Mouse (Mus musculus) frontal cortex, postnatal 10 days (tissue): ENCODE results near the gene Bcl2l11.
"Not testable (repeated sequence)": the region's sequence is repeated elsewhere in the genome, so short reads cannot be mapped to it uniquely, and the experiment has no call there.

Experiments
- DNase-seq, 2 experiments: peaks; one replicate each; pipeline ENCODE4 v3.0.0; 2022; ENCODE audit warnings: low spot score in 2 of 2, mixed read lengths in 1 of 2

The Bcl2l11 gene

GRCm38 (mm10) chr2:128174604-128175342 lies 48.9 kb downstream of the Bcl2l11 start:
- DNase-seq = no peak

DNA sequence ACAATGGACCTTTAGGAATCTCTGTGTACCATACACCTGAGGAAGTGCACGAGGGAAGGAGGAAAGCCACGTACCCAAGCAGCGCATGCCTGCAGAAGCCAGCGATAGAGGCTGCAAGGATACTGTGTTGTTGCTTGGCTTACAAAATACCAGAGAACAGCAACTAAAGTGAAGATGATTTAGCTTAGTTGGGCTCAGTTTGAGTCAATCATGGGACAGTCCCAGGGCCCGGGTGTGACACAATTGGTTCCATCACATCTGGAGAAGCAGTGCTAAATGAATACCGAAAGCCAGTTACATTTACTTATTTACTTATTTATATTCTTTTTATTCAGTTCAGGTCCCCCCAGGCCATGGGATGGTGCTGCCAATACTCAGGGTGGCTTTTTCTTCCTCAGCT lies 49.8 kb downstream of the Bcl2l11 start:
- DNase-seq = no peak

DNA sequence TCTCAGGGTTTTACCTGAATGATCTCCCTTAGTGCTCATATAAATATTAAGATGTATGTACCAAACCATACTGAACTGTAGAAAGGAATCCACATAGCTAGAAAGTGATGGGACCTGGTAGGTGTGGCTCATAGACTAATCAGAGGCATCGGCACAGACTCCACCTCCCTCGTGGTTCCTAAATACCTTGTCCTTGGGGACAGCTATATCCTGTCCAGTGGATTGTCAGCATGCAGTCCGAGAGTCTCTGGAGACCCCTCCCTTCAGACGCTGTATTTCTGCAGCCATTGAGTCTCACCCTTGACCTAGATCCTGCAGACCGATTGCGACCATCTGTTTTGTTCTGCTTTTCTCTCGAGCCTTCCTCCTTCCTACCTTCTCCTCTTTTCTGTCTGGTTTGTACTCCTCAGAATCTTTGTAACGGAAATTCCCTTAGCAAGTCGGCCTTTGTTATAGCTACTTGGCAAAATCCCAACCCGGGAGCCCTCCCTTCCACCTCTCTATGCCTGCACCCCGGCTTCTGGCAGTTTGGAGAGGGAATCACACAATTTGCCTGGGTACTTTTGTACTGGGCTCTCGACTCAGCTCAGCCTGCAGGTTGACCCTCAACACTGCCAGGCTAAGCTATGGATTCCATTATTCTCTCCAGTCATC lies 50.7 kb downstream of the Bcl2l11 start:
- no peak for DNase-seq

GRCm38 (mm10) chr2:128177241-128177661 lies 51.4 kb downstream of the Bcl2l11 start:
- DNase-seq = no peak

- DNase-seq = no peak
Measured at GRCm38 (mm10) chr2:128179126-128179807, 53.4 kb downstream of the Bcl2l11 start.

DNA sequence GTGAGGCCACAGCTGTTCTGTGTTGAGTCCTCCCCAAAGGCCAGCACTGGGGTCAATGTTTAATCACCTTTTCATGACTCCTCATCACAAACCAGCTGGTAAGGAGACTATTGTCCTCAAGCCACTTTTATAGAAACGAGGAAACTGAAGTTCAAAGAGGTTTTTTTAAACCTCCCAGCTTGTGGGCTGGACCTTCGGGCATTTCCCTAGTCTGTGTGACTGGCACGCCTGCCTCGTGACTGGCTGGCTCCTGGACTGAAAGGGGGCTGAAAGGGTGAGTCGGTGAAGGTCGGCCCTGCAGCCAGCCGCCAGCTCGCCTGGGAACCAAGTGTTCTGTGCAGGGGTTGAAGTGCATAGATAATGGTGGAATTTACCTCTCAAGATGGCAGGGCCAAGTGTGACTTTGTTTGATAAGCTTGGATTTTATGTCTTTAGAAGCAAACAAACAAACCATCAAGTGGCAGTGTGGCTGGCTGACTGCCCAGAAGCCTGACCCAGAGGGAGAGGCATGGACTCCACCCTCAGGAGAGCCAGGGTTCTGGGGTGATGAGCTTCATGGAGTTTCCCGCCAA lies 54.1 kb downstream of the Bcl2l11 start:
- DNase-seq = no peak

DNA sequence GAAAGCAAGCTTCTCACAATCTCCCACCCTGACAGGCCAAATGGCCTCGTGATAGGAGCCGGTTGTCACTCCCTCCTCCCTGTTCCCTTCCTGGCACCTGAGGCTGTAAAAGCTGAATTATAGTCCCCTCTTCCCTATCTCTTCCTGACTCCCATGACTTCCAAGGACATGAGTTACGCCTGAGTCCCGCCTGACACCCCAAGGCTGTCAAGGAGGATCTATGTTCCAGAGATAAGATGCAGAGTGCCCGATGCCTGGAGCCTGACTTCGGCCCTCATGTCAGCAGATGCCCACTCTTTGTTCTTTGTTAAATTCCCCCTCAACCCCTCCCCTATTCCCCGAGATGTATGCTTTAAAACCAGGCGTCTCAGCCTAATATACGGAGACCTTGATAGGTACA lies 56.3 kb downstream of the Bcl2l11 start:
- DNase-seq = not testable (repeated sequence)

DNA sequence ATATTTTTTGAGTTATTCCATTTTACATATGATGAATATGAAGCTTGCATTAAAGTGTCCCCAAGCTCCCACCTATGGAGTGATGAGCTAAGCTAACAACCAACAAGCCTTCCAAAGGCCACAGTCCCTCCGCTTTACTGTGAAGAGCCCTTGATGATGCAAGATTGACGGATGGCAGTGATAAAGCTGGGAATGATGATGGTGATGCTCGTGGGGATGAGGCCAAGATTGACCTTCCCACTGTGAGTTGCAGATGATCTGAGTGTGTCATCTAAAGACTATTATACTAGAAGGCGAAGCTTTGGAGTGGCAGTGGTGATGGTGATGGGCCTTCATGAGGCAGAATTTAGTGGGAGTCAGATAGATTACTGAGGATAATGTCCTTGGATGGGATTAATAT lies 56.9 kb downstream of the Bcl2l11 start:
- no peak for DNase-seq

GRCm38 (mm10) chr2:128183762-128184161 lies 57.9 kb downstream of the Bcl2l11 start:
- no peak for DNase-seq

DNA sequence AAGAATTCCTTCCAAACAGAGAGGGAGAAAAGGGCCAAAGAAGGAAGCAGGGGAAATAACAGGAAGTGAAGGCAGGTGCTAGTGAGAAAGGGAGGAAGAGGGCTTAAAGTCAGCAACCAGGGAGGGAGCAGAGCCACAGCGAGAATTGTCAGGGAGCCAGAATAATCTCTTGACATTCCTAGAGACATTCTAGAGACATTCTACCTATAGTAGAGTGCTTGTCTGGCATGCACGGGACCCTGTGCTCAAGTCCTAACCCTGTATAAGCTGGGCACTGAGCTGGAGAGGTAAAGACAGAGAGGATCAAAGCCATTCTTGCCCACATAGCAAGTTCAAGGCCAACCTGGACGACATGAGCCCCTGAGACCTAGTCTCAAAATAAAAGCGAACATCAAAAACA lies 60.1 kb downstream of the Bcl2l11 start:
- no peak for DNase-seq

DNA sequence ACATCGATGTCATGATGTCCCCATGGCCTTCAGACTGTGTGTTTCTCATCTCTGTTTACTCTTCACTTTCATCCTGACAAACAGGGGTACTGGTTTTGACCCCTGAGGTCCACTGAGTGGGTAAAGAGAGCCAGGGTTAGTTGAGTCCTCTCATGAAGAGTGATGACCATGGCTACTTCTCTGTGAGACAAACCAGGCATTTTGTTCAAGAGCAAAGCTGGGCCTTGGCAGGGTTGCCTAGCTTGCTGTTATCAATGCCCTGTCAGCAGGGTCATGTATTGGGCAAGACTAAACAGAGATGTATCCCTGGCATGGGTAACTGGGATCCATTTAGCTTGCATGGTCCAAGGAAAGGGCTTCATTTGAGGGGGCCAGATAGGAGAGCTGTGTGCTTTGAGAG lies 61.4 kb downstream of the Bcl2l11 start:
- no peak for DNase-seq

DNA sequence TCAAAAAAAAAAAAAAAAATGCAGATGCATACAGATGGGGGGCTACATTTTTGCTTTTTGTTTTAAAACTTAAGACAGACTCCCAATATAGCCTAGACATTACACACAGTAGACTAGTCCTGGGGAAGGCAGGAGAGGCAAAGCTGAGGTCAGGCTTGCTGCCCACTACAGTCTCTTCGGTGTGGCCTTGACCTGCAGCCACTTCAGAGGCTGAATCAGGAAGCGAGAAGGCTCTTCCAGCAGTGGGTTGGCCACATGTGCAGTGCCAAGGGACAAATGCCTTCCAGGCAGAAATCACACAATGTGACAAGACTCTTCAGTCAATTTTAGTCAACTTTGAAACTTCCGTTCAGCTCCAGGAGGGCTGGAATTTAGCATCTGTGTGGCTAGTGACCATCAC lies 62.6 kb downstream of the Bcl2l11 start:
- DNase-seq = no peak

- no peak for DNase-seq
Measured at GRCm38 (mm10) chr2:128189691-128190090, 63.9 kb downstream of the Bcl2l11 start.

DNA sequence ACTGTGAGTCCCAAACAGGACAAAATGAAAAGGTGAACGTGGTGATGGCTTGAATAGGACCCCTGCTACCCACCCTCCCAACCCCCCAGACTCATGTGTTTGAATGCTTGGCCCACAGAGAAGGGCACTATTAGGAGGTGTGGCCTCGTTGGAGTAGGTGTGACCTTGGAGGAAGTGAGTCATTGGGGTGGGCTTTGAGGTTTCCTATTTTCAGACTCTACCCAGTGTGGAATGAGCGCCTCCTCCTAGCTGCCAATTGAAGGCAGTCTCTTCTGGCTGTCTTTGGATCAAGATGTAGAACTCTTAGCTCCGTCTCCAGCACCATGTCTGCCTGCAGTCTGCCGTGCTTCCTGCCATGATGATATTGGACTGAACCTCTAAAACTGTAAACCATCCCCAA lies 64.4 kb downstream of the Bcl2l11 start:
- no peak for DNase-seq

DNA sequence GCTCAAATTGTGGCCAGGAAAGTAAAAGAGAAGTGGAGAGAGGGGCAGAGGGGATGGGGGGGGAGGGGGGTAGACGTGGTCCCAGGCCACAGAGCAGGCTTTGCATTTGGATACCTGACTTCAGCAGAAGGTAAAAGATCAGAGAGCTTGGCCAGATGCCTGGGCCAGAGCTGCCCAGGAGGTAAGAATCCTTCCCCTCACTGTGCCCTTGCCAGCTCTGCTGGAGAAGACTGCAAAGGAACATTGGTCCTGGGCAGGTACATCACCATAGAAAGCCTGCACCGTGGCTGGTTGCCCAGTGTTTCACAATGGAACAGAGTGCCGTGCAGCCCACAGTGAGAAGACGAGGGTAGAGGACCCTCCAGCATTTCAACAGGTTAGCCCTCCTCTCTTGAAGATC lies 67.6 kb downstream of the Bcl2l11 start:
- no peak for DNase-seq

DNA sequence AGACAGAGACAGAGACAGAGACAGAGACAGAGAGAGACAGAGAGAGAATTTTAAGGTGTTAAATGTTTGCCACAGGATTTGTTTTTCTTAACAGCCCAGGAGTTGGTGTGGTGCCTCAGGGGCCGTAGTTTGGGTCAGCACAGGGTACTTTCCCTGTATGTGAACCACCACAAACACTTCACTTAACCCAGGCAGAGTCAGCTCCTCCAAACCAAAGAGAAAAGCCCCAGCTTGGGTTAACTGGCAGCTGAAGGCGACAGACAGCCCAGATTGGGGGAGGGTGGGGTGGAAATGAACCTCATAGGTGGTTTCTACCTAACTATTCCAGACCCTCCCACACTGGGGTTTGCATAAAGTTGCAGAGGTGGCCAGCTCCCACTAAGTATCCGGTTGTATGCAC lies 71.5 kb downstream of the Bcl2l11 start:
- no peak for DNase-seq

GRCm38 (mm10) chr2:128203147-128203546 lies 77.3 kb downstream of the Bcl2l11 start:
- no peak for DNase-seq

- DNase-seq = no peak
Measured at GRCm38 (mm10) chr2:128203749-128204405, 78.0 kb downstream of the Bcl2l11 start.

DNA sequence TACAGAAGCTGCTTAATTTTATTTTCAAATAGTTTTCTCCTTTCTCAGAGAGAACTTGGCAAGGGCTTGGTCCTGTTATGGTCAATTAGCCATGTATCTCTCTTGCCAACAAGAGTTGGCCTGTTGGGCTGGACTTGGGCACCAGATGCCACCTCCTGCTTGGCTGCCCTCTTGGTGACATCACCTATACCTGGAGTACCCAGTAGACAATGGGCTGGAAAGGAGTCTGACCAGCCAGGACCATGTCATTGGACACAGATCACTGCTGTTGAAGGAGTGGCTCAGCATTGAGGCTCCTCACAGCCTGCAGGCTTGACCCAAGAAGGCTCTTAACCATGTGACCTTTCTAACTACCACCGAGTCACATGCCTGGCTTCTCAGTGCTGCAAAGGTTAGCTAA lies 82.7 kb downstream of the Bcl2l11 start:
- no peak for DNase-seq

DNA sequence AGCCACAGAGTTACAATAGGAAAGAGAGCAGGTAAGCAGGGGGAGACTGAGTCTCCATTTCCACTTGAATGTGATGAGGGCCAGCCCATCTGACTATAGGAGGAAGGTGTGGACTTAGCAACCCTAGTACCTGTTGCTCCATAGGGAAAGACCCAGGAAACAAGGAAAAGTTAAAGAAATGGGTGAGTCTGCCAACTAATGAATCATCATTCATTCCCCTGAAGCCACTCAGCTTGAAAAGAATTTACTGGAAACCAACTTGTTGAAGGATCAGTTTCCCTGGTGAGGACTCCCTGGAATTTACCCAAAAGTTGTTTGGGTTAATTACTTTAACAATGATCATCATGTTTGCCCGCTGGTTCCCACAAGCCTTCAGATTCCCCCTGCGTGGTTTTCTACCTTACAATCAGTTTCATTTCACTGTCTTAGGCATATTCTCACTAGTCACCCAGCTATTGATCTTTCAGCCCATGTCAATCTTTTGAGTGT lies 84.0 kb downstream of the Bcl2l11 start:
- DNase-seq = no peak

DNA sequence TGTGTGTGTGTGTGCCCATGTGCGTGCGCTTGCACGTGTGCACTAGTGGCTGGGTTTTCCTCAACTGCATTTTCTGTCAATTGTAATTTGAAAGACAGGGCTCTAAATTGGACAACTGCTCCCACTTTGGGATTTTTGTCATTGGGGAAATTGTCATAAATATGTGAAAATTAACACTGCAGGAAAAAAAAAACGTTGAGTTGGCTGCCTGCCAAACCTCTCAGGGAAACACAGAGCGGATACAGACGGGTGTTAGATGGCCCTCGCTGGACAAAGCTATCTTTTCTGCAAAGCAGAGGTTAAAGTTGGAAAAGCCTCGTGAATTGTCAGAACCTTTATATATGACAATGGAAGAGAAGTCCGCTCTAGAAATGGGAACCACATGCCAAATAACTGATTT lies 84.5 kb downstream of the Bcl2l11 start:
- no peak for DNase-seq
